Mouse (Mus musculus) ovary, postnatal 36 days (tissue): Measurements from ENCODE around the gene Sall2.
"Not testable (repeated sequence)": the region's sequence is repeated elsewhere in the genome, so short reads cannot be mapped to it uniquely, and the experiment has no call there.

Experiments
- DNase-seq: peaks from one replicate; pipeline ENCODE4 v3.0.0; 2022; ENCODE audit warnings: low spot score, mixed read lengths

The Sall2 gene

GRCm38 (mm10) chr14:52327910-52328812, at the start of gene Sall2:
TSS of gene Sall2 (minus strand) at chr14:52328762.
- DNase-seq: no peak

- no peak for DNase-seq
Measured at GRCm38 (mm10) chr14:52368741-52369140, 40.2 kb upstream of the Sall2 start.

GRCm38 (mm10) chr14:52356308-52356707, 27.7 kb upstream of the Sall2 start, which contains the start of gene Olfr1513:
TSS of gene Olfr1513 (minus strand) at chr14:52356408.
- no peak for DNase-seq

GRCm38 (mm10) chr14:52339512-52339852, 10.9 kb upstream of the Sall2 start:
- DNase-seq: no peak

- no peak for DNase-seq
Measured at GRCm38 (mm10) chr14:52338751-52339511, 10.4 kb upstream of the Sall2 start.

GRCm38 (mm10) chr14:52332171-52332570, 3.6 kb upstream of the Sall2 start:
- DNase-seq: no peak

- DNase-seq: no peak
Measured at GRCm38 (mm10) chr14:52331069-52331750, 2.6 kb upstream of the Sall2 start.

GRCm38 (mm10) chr14:52327375-52327901, 1.1 kb downstream of the Sall2 start:
- DNase-seq: no peak

GRCm38 (mm10) chr14:52325890-52326289, 2.7 kb downstream of the Sall2 start:
- DNase-seq: no peak

GRCm38 (mm10) chr14:52319361-52319760, 9.2 kb downstream of the Sall2 start:
- no peak for DNase-seq

GRCm38 (mm10) chr14:52316441-52317225, 11.9 kb downstream of the Sall2 start:
- no peak for DNase-seq

- peak; percentile 77 for DNase-seq
Measured at GRCm38 (mm10) chr14:52315792-52316440, 12.6 kb downstream of the Sall2 start.

GRCm38 (mm10) chr14:52315283-52315780, 13.2 kb downstream of the Sall2 start:
- no peak for DNase-seq

- DNase-seq: no peak
Measured at GRCm38 (mm10) chr14:52314808-52315150, 13.8 kb downstream of the Sall2 start.

- no peak for DNase-seq
Measured at GRCm38 (mm10) chr14:52313931-52314807, 14.4 kb downstream of the Sall2 start.

- DNase-seq: no peak
Measured at GRCm38 (mm10) chr14:52310906-52311305, 17.7 kb downstream of the Sall2 start.

GRCm38 (mm10) chr14:52310343-52310742, 18.2 kb downstream of the Sall2 start:
- not testable (repeated sequence) for DNase-seq

GRCm38 (mm10) chr14:52306100-52306499, 22.5 kb downstream of the Sall2 start:
- DNase-seq: no peak

- peak; percentile 86 for DNase-seq
Measured at GRCm38 (mm10) chr14:52304644-52305271, 23.8 kb downstream of the Sall2 start, which contains the start of gene Mettl3. TSS of gene Mettl3 (minus strand) at chr14:52305128.
